ENCODE assay signal across 7 mouse cellular contexts in genomic region chr3:119995781-119996180, GRCm38 (mm10).
DNase-seq lines count a peak whose midpoint lies in the region.

No protein-coding gene starts in this region.

- peak; percentile 33 for DNase-seq in layer of hippocampus, adult 11-12 months (ENCODE audit: low spot score)
- no peak for DNase-seq in layer of hippocampus, adult 9-10 months (ENCODE audit: low spot score)
- peak; percentile 32 to 56 for DNase-seq in cerebellum, postnatal 10 days
- peak; percentile 23 for DNase-seq in gastrocnemius, postnatal 14 days
- DNase-seq in layer of hippocampus, postnatal 10 days (ENCODE audit: low spot score in 2 of 2) = peak; percentile 13 to 17
- DNase-seq in right cerebral cortex, adult 18-20 months = peak; percentile 11
- no peak for DNase-seq in spleen, adult 18-20 months

- intact Hi-C loops in gastrocnemius, postnatal 14 days (cut with DNase I; ENCODE audit: low total_unique reads) = no loop called here

Comparison
In these comparisons a context has a peak if more than half of its experiments do, and no peak if none do; other contexts are left out.
1. DNase-seq: peak in layer of hippocampus, adult 11-12 months (single experiment), cerebellum, postnatal 10 days (2 of 2), gastrocnemius, postnatal 14 days (single experiment), layer of hippocampus, postnatal 10 days (2 of 2) and right cerebral cortex, adult 18-20 months (single experiment); none in layer of hippocampus, adult 9-10 months (single experiment) and spleen, adult 18-20 months (0 of 2).